8 mouse cellular contexts compared by ENCODE assay signal in genomic region chr11:96975511-96976378, GRCm38 (mm10). TPM values are rescaled to one million over a fixed set of nuclear protein-coding genes. Genes with fewer than 3 reads are reported as not detected.
DNase-seq lines count a peak whose midpoint lies in the region; ATAC-seq and TF ChIP-seq lines count a peak whose summit lies in the region.

No protein-coding gene starts in this region.

- 73% methylated on average over 10 of the region's 10 CpGs for WGBS in kidney, postnatal 0 days
- 79% methylated on average over 10 of the region's 10 CpGs for WGBS in hindbrain, embryonic 12.5 days
- 71% methylated on average over 10 of the region's 10 CpGs for WGBS in midbrain, embryonic 16.5 days

- ATAC-seq in kidney, postnatal 0 days (replicated peaks; ENCODE audit: low FRiP score, low read depth) = no peak
- ATAC-seq in hindbrain, embryonic 12.5 days (ENCODE audit: low FRiP score) = no peak
- ATAC-seq in midbrain, embryonic 16.5 days = no peak
- ATAC-seq in cerebellum, adult (ENCODE audit: insufficient number of reproducible peaks, low FRiP score, low TSS enrichment) = no peak

- no peaks in the 10 kb centered on the region for H3K27me3 ChIP-seq in kidney, postnatal 0 days (ENCODE audit: insufficient read depth, low read length)
- no peaks in the 10 kb centered on the region; the same call in 1 of the 2 replicates for H3K27me3 ChIP-seq in hindbrain, embryonic 12.5 days
- H3K27me3 ChIP-seq in midbrain, embryonic 16.5 days (ENCODE audit: control insufficient read depth, insufficient read depth, low read depth, low read length) = no peaks in the 10 kb centered on the region

- peak overlapping the region; percentile 94; the same call in 1 of the 2 replicates for H3K27ac ChIP-seq in kidney, postnatal 0 days
- peak overlapping the region; percentile 83 for H3K27ac ChIP-seq in bone marrow macrophage, adult 2 months (ENCODE audit: insufficient read depth, low read depth, low read length)
- no peak overlapping the region for H3K27ac ChIP-seq in hindbrain, embryonic 12.5 days
- peak overlapping the region; percentile 98; the same call in 1 of the 2 replicates for H3K27ac ChIP-seq in midbrain, embryonic 16.5 days (ENCODE audit: low read length)

- DNase-seq in kidney, postnatal 0 days (ENCODE audit: low spot score) = no peak
- DNase-seq in kidney, adult 9 months = no peak
- no peak for DNase-seq in left cerebral cortex, adult 8-10 months (ENCODE audit: low spot score in 2 of 2)
- no peak for DNase-seq in gastrocnemius, postnatal 36 days

- intact Hi-C loops in gastrocnemius, postnatal 36 days (cut with DNase I) = no loop called here

- peak overlapping the region; percentile 66 for H3K4me2 ChIP-seq in kidney, postnatal 0 days (ENCODE audit: low read length)
- peak overlapping the region; percentile 81 for H3K4me2 ChIP-seq in hindbrain, embryonic 12.5 days (replicated peaks)
- H3K4me2 ChIP-seq in midbrain, embryonic 16.5 days (ENCODE audit: low read length) = peak overlapping the region; percentile 76

- no peaks in the 10 kb centered on the region for H3K9me3 ChIP-seq in kidney, postnatal 0 days (replicated peaks; ENCODE audit: low read length)
- H3K9me3 ChIP-seq in hindbrain, embryonic 12.5 days (replicated peaks) = no peaks in the 10 kb centered on the region
- H3K9me3 ChIP-seq in midbrain, embryonic 16.5 days (replicated peaks; ENCODE audit: control insufficient read depth, low read length, poor library complexity, severe bottlenecking) = no peaks in the 10 kb centered on the region

- no peak for TF ChIP-seq CTCF in kidney, postnatal 0 days (IDR thresholded peaks at IDR 0.05; ENCODE audit: low read depth)
- no peak for TF ChIP-seq CTCF in bone marrow macrophage, adult 2 months (IDR thresholded peaks at IDR 0.05; ENCODE audit: low read depth, low read length)

- peak overlapping the region; percentile 81; the same call in 1 of the 2 replicates for H3K9ac ChIP-seq in kidney, postnatal 0 days (ENCODE audit: low read depth, low read length)
- peak overlapping the region; percentile 90; the same call in 1 of the 2 replicates for H3K9ac ChIP-seq in hindbrain, embryonic 12.5 days
- H3K9ac ChIP-seq in midbrain, embryonic 16.5 days (ENCODE audit: low read depth, low read length) = peak overlapping the region; percentile 92

- H3K4me1 ChIP-seq in kidney, postnatal 0 days (replicated peaks; ENCODE audit: insufficient read depth, low read length) = peaks cover 14% of the 10 kb centered on the region; the same call in 1 of the 2 replicates
- H3K4me1 ChIP-seq in bone marrow macrophage, adult 2 months (ENCODE audit: control insufficient read depth, insufficient read depth, low read length) = peaks cover 54% of the 10 kb centered on the region
- H3K4me1 ChIP-seq in hindbrain, embryonic 12.5 days = peaks cover 36% of the 10 kb centered on the region
- peaks cover 33% of the 10 kb centered on the region for H3K4me1 ChIP-seq in midbrain, embryonic 16.5 days (ENCODE audit: control insufficient read depth, insufficient read depth, low read length)

- no peak for TF ChIP-seq POLR2A in bone marrow macrophage, adult 2 months (IDR thresholded peaks at IDR 0.05; ENCODE audit: borderline replicate concordance, low read depth, low read length)

- no peaks in the 10 kb centered on the region for H3K36me3 ChIP-seq in kidney, postnatal 0 days (ENCODE audit: insufficient read depth, low read length)
- no peaks in the 10 kb centered on the region; the same call in 1 of the 2 replicates for H3K36me3 ChIP-seq in hindbrain, embryonic 12.5 days
- no peaks in the 10 kb centered on the region for H3K36me3 ChIP-seq in midbrain, embryonic 16.5 days (ENCODE audit: control insufficient read depth, insufficient read depth, low read length)

- 0 out of 2 replicates have a peak overlapping the region, but pooled peaks have one; percentile 70 for H3K4me3 ChIP-seq in kidney, postnatal 0 days (replicated peaks; ENCODE audit: low read depth, low read length)
- peak overlapping the region; percentile 98 for H3K4me3 ChIP-seq in bone marrow macrophage, adult 2 months (ENCODE audit: insufficient read depth, low read length)
- H3K4me3 ChIP-seq in hindbrain, embryonic 12.5 days = peak overlapping the region; percentile 87; the same call in 1 of the 2 replicates
- peak overlapping the region; percentile 76 for H3K4me3 ChIP-seq in midbrain, embryonic 16.5 days (ENCODE audit: low read depth, low read length)

RNA-seq across cellular contexts. Expression of gene Sp2, which starts 7.0 kb away (rescaled TPM):
- 16.3 and 16.4 TPM in 2 replicates for polyA plus RNA-seq in kidney, postnatal 0 days (2015; fragmentation: Nextera tagmentation; extraction: Ambion mirVana)
- 18.1 and 22.3 TPM in 2 replicates for polyA plus RNA-seq in bone marrow macrophage, adult 2 months (2012; ENCODE audit: insufficient read depth, insufficient read length, missing spikeins)
- polyA plus RNA-seq in hindbrain, embryonic 12.5 days (2016; fragmentation: Nextera tagmentation; extraction: Ambion mirVana) = 19.0 and 20.8 TPM in 2 replicates
- 15.4 and 16.8 TPM in 2 replicates for polyA plus RNA-seq in midbrain, embryonic 16.5 days (2015; fragmentation: Nextera tagmentation; extraction: Ambion mirVana)
- 10 to 100 TPM; 10.7 to 15.0 (median 13.0) TPM for total RNA-seq in left cerebral cortex, adult 8-10 months (2022)
- 10 to 100 TPM in 1 of 2 experiments, 1 to 10 TPM in 1; 8.6 to 12.5 TPM for total RNA-seq in gastrocnemius, postnatal 36 days (2021)

RNA-seq across cellular contexts. Expression of gene Pnpo, which starts 32.0 kb away (rescaled TPM):
- 31.7 and 33.2 TPM in 2 replicates for polyA plus RNA-seq in kidney, postnatal 0 days (2015; fragmentation: Nextera tagmentation; extraction: Ambion mirVana)
- polyA plus RNA-seq in bone marrow macrophage, adult 2 months (2012; ENCODE audit: insufficient read depth, insufficient read length, missing spikeins) = 17.5 and 18.1 TPM in 2 replicates
- 21.5 and 22.5 TPM in 2 replicates for polyA plus RNA-seq in hindbrain, embryonic 12.5 days (2016; fragmentation: Nextera tagmentation; extraction: Ambion mirVana)
- polyA plus RNA-seq in midbrain, embryonic 16.5 days (2015; fragmentation: Nextera tagmentation; extraction: Ambion mirVana) = 32.2 and 32.5 TPM in 2 replicates
- total RNA-seq in left cerebral cortex, adult 8-10 months (2022) = 10 to 100 TPM; 43.7 to 51.2 (median 48.6) TPM
- 1 to 10 TPM; 6.6 to 7.5 TPM for total RNA-seq in gastrocnemius, postnatal 36 days (2021)

RNA-seq across cellular contexts. Expression of gene Sp6, which starts 37.4 kb away (rescaled TPM):
- polyA plus RNA-seq in kidney, postnatal 0 days (2015; fragmentation: Nextera tagmentation; extraction: Ambion mirVana) = 1.5 and 2.0 TPM in 2 replicates
- polyA plus RNA-seq in bone marrow macrophage, adult 2 months (2012; ENCODE audit: insufficient read depth, insufficient read length, missing spikeins) = 0.31 and 0.37 TPM in 2 replicates
- polyA plus RNA-seq in hindbrain, embryonic 12.5 days (2016; fragmentation: Nextera tagmentation; extraction: Ambion mirVana) = 0.26 and 0.46 TPM in 2 replicates
- 0.26 and 0.35 TPM in 2 replicates for polyA plus RNA-seq in midbrain, embryonic 16.5 days (2015; fragmentation: Nextera tagmentation; extraction: Ambion mirVana)
- total RNA-seq in left cerebral cortex, adult 8-10 months (2022) = 1 to 10 TPM; 1.1 to 2.0 (median 1.3) TPM
- not detected for total RNA-seq in gastrocnemius, postnatal 36 days (2021)

RNA-seq across cellular contexts. Expression of gene Prr15l, which starts 47.8 kb away (rescaled TPM):
- 76.5 and 88.2 TPM in 2 replicates for polyA plus RNA-seq in kidney, postnatal 0 days (2015; fragmentation: Nextera tagmentation; extraction: Ambion mirVana)
- polyA plus RNA-seq in bone marrow macrophage, adult 2 months (2012; ENCODE audit: insufficient read depth, insufficient read length, missing spikeins) = not detected in 2 replicates
- 0.53 and 1.5 TPM in 2 replicates for polyA plus RNA-seq in hindbrain, embryonic 12.5 days (2016; fragmentation: Nextera tagmentation; extraction: Ambion mirVana)
- 0.24 and 0.51 TPM in 2 replicates for polyA plus RNA-seq in midbrain, embryonic 16.5 days (2015; fragmentation: Nextera tagmentation; extraction: Ambion mirVana)
- total RNA-seq in left cerebral cortex, adult 8-10 months (2022) = not detected
- not detected for total RNA-seq in gastrocnemius, postnatal 36 days (2021)

RNA-seq across cellular contexts. Expression of gene Scrn2, which starts 54.0 kb away (rescaled TPM):
- polyA plus RNA-seq in kidney, postnatal 0 days (2015; fragmentation: Nextera tagmentation; extraction: Ambion mirVana) = 41.6 and 46.6 TPM in 2 replicates
- polyA plus RNA-seq in bone marrow macrophage, adult 2 months (2012; ENCODE audit: insufficient read depth, insufficient read length, missing spikeins) = 1.5 and 2.2 TPM in 2 replicates
- polyA plus RNA-seq in hindbrain, embryonic 12.5 days (2016; fragmentation: Nextera tagmentation; extraction: Ambion mirVana) = 21.2 and 23.9 TPM in 2 replicates
- 13.7 and 16.7 TPM in 2 replicates for polyA plus RNA-seq in midbrain, embryonic 16.5 days (2015; fragmentation: Nextera tagmentation; extraction: Ambion mirVana)
- total RNA-seq in left cerebral cortex, adult 8-10 months (2022) = 1 to 10 TPM; 5.0 to 6.1 (median 5.4) TPM
- 1 to 10 TPM; 9.6 to 9.8 TPM for total RNA-seq in gastrocnemius, postnatal 36 days (2021)
